Mouse (Mus musculus): ENCODE measurements around the gene Ppp1r12c. TPM values are rescaled to one million over a fixed set of nuclear protein-coding genes. Genes with fewer than 3 reads are reported as not detected.

Ppp1r12c gene
- polyA plus RNA-seq, 1 experiment from 2014 or later = 14.9 TPM

GRCm38 (mm10) chr7:4432026-4432425, 69.5 kb downstream of the Ppp1r12c start:
- WGBS (ENCODE audit: insufficient replicate concordance) = 83% methylated on average over 8 of the region's 8 CpGs
- H3K4me3 ChIP-seq (ENCODE audit: low read depth, low read length) = no peak overlapping the region
- H3K4me2 ChIP-seq (ENCODE audit: low read depth, low read length) = no peak overlapping the region
- TF ChIP-seq EP300 (IDR thresholded peaks at IDR 0.05; ENCODE audit: low read depth) = no peak
- no peak for TF ChIP-seq CTCF (IDR thresholded peaks at IDR 0.05; ENCODE audit: low read depth)
- no peak for ATAC-seq
- peak; percentile 9 for DNase-seq
- no peaks in the 10 kb centered on the region for H3K27me3 ChIP-seq (ENCODE audit: insufficient read depth, low read length)
- H3K36me3 ChIP-seq (replicated peaks; ENCODE audit: insufficient read depth, low read length) = peaks cover 23% of the 10 kb centered on the region
- H3K9ac ChIP-seq (replicated peaks) = no peak overlapping the region
- H3K4me1 ChIP-seq (ENCODE audit: insufficient read depth) = no peaks in the 10 kb centered on the region
- H3K9me3 ChIP-seq (ENCODE audit: low read length) = no peaks in the 10 kb centered on the region
- H3K27ac ChIP-seq (ENCODE audit: low read depth) = no peak overlapping the region

DNA sequence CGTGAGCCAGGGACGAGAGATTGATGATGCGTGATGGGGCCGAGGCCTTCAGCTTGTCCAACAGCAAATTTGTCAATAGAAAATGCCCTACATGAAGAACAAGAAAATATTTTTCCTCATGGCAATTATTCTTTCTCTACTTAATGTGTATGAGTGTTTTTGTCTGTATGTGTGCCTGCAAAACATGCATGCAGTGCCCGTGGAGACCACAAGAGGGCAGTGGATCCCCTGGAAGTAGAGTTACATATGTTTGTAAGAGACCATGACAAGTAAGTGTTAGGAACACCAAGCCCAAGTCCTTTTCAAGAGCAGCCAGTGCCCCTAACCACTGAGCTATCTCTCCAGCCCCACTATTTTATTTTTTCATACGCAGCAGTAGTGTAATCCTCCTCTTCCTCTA, 69.9 kb downstream of the Ppp1r12c start:
- ATAC-seq (no peak), DNase-seq (peak; percentile 85)
- H3K27me3 ChIP-seq (ENCODE audit: insufficient read depth, low read length) = no peaks in the 10 kb centered on the region
- peaks cover 23% of the 10 kb centered on the region for H3K36me3 ChIP-seq (replicated peaks; ENCODE audit: insufficient read depth, low read length)
- no peak overlapping the region for H3K4me2 ChIP-seq (ENCODE audit: low read depth, low read length)
- 72% methylated on average over 6 of the region's 6 CpGs for WGBS (ENCODE audit: insufficient replicate concordance)
- no peaks in the 10 kb centered on the region for H3K9me3 ChIP-seq (ENCODE audit: low read length)
- H3K9ac ChIP-seq (replicated peaks) = no peak overlapping the region
- H3K4me1 ChIP-seq (ENCODE audit: insufficient read depth) = no peaks in the 10 kb centered on the region
- H3K4me3 ChIP-seq (ENCODE audit: low read depth, low read length) = no peak overlapping the region
- TF ChIP-seq EP300 (IDR thresholded peaks at IDR 0.05; ENCODE audit: low read depth) (no peak), CTCF (IDR thresholded peaks at IDR 0.05; ENCODE audit: low read depth) (peak; percentile 89)
- H3K27ac ChIP-seq (ENCODE audit: low read depth) = no peak overlapping the region

Small RNA genes lying within 50 kb of the gene (microRNA-seq; reads per million reads assigned to microRNA genes)
- not detected for gene Gm24605

Other genes with a start within 250 kb of the Ppp1r12c start
- 0.65 and 0.84 TPM in 2 replicates for gene Ncr1, start 164.0 kb downstream of the Ppp1r12c start, polyA plus RNA-seq (2015; fragmentation: Nextera tagmentation; extraction: Ambion mirVana)
- gene Gp6, start 103.9 kb downstream of the Ppp1r12c start, polyA plus RNA-seq (2015; fragmentation: Nextera tagmentation; extraction: Ambion mirVana) = 2.7 and 3.4 TPM in 2 replicates
- 7.0 and 7.8 TPM in 2 replicates for gene Rdh13, start 56.0 kb downstream of the Ppp1r12c start, polyA plus RNA-seq (2015; fragmentation: Nextera tagmentation; extraction: Ambion mirVana)
- gene Eps8l1, start 41.0 kb downstream of the Ppp1r12c start, polyA plus RNA-seq (2015; fragmentation: Nextera tagmentation; extraction: Ambion mirVana) = 0.37 and 0.97 TPM in 2 replicates
- gene Tnnt1, start 14.7 kb upstream of the Ppp1r12c start, polyA plus RNA-seq (2015; fragmentation: Nextera tagmentation; extraction: Ambion mirVana) = 5.3 and 11.2 TPM in 2 replicates
- gene Tnni3, start 22.5 kb upstream of the Ppp1r12c start, polyA plus RNA-seq (2015; fragmentation: Nextera tagmentation; extraction: Ambion mirVana) = 0.27 and 0.46 TPM in 2 replicates
- 0.05 and 0.17 TPM in 2 replicates for gene Dnaaf3, start 30.8 kb upstream of the Ppp1r12c start, polyA plus RNA-seq (2015; fragmentation: Nextera tagmentation; extraction: Ambion mirVana)
- gene Syt5, start 45.9 kb upstream of the Ppp1r12c start, polyA plus RNA-seq (2015; fragmentation: Nextera tagmentation; extraction: Ambion mirVana) = 0.09 TPM in 2 replicates
- not detected in 2 replicates for gene Ptprh, start 102.4 kb upstream of the Ppp1r12c start, polyA plus RNA-seq (2015; fragmentation: Nextera tagmentation; extraction: Ambion mirVana)
- gene Tmem86b, start 129.7 kb upstream of the Ppp1r12c start, polyA plus RNA-seq (2015; fragmentation: Nextera tagmentation; extraction: Ambion mirVana) = 31.8 and 35.4 TPM in 2 replicates
- 3.8 and 4.5 TPM in 2 replicates for gene Ppp6r1, start 157.3 kb upstream of the Ppp1r12c start, polyA plus RNA-seq (2015; fragmentation: Nextera tagmentation; extraction: Ambion mirVana)
- gene Hspbp1, start 183.4 kb upstream of the Ppp1r12c start, polyA plus RNA-seq (2015; fragmentation: Nextera tagmentation; extraction: Ambion mirVana) = 27.6 and 33.1 TPM in 2 replicates
- gene Brsk1, start 188.9 kb upstream of the Ppp1r12c start, polyA plus RNA-seq (2015; fragmentation: Nextera tagmentation; extraction: Ambion mirVana) = not detected in 2 replicates
- 0.29 and 0.34 TPM in 2 replicates for gene Tmem150b, start 223.6 kb upstream of the Ppp1r12c start, polyA plus RNA-seq (2015; fragmentation: Nextera tagmentation; extraction: Ambion mirVana)
- 25.9 and 33.6 TPM in 2 replicates for gene Kmt5c, start 238.4 kb upstream of the Ppp1r12c start, polyA plus RNA-seq (2015; fragmentation: Nextera tagmentation; extraction: Ambion mirVana)